Mouse (Mus musculus) layer of hippocampus, postnatal 25 days (tissue): ENCODE measurements at regions not wholly inside any gene's neighbourhood (a gene's known extent, or its start where the extent isn't known, plus 50 kb on each side); places are given as distances from the start of the nearest gene placed in this dataset.
"Not testable (repeated sequence)": the region's sequence is repeated elsewhere in the genome, so short reads cannot be mapped to it uniquely, and the experiment has no call there.

ENCODE experiments used
- DNase-seq, 2 experiments: peaks; one replicate each; pipeline ENCODE4 v3.0.0; 2022; ENCODE audit warnings: mixed read lengths in 2 of 2, low spot score in 1 of 2; ENCODE audit errors: extremely low spot score in 1 of 2

DNA sequence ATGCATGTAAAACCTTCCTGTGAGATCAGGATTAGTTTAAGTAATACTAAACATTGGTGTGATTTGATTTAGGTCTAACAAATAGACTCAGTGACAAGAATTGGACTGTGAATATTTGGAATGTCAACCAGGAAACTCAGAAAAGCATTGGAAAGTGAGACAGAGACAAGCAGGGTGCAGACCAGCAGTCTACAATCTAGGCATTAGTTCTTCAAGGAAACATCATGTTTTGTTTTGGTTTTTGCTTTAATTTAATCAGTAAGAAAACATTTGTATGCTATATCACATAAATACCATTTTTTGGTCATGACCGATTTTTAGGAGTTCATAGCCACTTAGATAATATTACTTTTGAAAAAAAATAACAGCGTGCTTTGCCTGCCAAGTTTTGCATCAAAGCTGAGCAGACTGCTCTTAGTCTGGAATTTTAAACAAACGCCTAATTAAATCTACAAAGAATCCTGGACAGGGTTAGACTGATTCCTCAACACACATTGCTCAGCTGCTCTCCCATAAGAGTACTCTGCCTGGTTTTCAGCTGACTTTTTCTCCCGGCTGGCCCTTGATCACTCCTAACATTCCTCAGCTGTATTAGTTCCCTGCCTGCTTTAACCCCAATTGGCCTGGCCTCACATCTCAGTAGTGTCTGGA, 396.5 kb upstream of the Kcnh7 start:
- DNase-seq: no peak

DNA sequence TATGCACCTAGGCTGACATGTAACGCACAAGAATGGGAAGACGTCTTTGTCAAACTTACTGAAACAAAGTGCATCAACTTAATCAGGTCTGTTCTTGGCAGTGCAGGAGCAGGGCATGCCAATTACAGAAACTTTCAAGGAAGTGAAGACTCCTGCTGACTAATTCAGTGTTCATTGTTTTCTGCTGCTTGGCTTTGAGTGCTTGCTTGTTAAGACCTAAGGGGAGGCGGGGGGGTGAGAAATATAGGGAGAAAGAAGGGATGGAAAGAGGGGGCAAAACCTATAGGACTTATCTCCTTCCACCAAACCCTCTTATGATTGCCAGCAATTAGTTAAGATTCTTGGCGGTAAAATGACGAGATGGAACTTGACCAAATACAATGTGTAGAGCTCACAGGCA, 391.1 kb upstream of the Kcnh7 start:
- DNase-seq: no peak

DNA sequence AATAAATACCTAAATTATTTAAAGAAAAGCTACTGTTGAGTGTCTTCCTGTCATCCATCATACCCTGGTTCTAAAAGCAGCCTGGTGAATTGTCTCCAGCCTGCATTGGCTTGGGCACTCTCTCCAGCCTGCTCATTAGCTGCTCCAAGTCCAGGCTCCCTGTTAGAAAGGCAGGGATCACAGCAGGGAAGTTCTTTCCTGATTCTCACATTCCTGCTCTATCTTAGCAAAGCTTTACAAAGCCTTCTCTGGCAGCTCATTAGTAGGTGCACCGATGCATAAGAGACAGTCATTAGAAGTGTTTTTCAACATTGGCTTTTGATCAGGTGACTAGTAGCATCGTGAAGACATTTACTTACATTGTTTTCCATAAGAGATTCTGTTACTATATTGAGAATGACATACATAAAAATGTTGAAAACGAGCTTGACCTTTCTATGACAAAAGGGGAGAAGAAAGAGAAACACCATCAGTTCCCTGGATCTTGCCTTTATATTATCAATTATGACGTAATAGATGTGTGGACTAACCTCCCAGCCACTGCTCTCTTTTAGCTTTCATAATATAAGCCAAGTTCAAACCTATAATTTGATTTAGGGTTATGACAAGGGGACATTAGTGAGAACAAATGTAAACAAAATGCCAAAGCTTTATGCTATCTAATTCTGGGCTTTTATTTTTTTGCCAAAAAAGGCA, 390.1 kb upstream of the Kcnh7 start:
- DNase-seq: no peak

DNA sequence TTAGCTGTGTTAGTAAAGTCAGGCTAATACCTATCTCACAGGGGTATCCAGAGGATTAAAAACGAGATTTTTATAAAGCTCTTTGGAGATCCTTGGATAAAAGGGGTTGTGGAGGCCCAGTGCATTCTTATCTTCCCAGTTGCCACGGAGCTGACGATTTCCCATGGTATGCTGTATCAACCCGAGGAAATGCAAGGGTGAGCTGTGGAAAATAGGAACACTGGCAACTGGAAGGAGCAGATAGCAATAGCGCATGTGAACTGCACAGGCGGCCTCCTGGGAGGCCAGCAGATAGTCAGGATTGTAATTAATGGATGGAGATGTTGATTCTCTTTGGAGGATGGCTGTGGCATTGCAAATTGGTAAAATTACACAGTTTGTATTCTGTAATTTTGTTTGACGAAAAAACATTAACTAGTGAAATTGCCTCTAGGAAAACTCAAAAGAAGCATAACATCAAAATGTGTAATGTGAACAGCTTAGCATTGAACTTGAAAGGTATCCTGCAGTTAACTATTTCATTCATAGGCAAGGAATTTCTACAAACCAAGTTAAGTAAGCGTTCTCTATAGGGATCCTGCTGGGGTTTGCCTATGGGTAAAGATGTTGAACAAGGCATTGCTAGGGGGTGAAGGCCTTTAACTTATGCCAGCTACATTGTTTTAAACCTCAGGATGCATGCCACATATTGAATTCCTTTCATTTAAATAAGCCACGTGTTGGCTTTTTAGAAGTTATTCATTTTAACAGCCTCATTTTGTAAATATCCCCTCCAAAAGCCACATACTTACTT, 389.1 kb upstream of the Kcnh7 start:
- DNase-seq: no peak

DNA sequence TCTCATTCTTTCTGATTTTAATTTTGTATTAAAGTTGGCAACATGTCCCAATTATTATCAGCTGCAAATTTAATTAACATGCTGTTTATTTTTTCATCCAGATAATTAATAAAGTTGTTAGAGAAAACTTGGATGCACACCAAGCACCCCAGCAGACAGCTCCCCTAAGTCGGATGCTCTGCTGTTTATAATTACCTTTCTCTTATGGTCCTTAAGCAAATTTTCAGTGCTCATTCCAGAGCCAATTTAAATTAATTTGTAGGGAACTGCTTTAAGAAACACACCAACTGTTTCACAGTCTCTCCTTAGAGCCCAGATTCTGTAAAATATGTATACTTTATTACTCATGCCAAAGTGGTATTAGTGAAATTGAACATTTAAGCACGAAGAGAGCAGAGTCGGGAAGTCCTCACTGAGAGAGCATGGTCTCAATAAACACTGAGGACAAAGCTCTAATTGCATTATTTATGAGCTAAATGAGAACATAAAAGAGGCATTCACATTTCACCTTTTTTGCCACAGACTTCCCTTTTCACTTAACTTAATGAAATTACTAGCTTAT, 372.9 kb upstream of the Kcnh7 start:
- no peak for DNase-seq

DNA sequence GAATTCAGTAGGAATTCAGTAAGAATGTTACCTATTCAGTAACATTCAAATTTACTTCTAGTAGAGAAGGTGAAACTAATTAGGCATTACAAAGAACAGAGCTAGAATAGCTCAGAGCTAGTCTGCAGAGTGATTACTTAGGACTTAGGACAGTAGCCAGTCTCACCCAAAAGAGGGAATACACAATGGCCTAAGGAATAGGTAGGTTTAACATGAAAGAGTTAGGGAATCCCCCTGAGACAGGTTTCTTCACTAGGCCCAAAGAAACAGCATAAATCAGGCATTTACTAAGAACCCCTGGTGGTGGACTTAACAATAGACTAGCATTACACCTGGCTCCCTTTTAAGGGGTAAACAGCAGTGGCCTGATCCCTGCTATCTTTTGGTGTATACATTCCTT, 357.7 kb upstream of the Kcnh7 start:
- not testable (repeated sequence) for DNase-seq

DNA sequence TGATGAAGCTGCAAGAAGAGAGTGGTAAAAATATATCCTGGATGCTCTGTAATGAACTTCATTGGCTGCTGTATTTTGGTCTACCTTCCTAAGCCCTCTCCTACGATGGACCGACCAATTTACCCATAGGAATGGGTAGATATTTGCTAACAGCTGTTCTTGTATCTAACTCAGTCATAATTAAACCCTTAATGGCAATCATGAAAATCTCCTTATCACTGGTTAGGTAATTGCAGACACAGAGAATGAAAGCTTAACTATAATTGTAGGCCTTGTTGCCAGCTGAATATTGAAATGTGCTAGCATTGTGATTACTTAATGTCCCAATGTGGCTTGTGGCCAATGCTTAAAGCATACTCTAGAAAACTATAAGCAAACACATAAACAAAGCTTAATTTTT, 334.4 kb upstream of the Kcnh7 start:
- no peak for DNase-seq

DNA sequence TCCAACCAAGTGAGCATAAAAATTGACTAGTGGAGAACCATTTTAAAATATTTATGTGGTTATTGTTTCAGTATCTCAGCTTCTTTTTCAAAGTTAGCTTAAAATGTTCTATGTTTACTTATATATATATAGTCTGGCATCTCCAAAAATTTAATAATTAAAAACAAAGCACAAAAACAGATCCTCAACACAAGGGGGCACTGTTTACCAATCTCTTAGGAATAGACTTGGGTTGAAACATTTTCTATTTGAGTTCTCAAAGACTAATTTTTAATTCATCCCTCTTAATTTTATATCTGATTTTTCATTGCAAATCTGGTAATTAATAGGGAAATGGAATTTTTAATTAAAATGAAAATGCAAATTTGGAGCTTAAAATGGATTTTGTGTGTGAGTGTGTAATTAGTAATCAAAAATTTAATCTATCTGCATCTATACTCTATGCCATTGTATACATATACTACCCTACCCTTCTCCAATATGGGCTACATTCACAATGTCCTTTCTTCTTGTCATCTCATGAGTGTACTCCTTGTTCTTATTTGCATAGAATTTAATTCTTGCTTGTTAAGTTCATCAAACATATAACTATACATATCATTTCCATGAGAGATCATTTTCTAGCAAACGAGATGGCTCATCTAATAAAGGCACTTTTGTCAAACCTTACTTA, 329.6 kb upstream of the Kcnh7 start:
- DNase-seq: no peak

DNA sequence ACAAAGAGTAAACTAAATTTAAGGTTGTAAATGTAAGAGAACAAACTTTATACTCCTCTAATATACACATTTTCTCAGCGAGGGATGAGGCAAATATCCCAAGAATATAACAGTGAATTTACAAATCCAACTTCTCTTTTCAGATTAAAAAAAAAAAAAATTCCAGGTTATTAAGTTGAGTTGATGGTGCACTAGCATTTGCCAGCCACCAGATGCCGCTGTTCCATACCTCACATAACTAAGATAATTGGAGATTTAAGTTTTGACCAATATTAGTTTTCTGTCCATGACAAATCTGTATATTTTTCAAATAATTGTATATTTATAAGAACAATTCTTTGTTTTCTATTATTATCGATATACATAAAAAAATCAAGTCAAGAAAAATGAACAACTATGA, 319.9 kb upstream of the Kcnh7 start:
- DNase-seq: peak in 1 of 2 experiments; percentile 56

DNA sequence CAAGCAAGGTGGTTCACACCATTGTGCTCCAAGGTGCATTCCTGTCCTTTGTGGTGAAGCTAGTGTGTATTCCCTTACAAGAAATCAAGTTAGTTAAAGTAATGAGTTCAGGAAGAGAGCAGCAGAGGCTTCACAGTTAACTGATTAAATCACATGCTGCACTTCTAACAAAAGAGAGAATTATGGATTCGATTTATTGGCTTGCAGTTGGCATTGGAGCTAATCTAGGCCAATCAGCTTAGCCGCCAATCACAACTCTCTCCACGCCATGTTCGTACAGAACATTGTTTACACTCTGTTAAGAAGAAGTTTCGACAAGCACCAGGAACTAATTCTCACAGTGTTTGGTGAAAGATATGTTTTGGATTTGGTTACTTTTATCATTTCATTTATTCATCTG, 292.3 kb upstream of the Kcnh7 start:
- no peak for DNase-seq

DNA sequence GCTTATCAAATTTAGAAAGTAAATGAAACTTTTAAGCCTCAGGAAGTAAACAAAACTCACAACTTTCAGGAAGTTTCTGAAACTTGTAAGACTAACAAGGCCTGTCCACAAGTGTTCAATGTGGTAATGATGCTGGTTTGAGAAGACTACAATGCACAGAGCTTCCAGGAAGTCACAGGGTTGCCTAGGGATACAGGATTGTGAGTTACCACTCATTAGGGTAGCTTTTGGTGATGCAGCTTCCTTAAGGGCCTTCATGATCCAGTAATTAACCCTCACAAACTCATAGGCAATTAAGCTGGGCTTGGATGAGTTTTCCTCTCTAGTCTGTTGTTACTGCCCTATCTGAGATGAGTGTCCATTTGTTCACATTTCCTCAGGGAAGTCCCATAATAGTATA, 291.2 kb upstream of the Kcnh7 start:
- no peak for DNase-seq

DNA sequence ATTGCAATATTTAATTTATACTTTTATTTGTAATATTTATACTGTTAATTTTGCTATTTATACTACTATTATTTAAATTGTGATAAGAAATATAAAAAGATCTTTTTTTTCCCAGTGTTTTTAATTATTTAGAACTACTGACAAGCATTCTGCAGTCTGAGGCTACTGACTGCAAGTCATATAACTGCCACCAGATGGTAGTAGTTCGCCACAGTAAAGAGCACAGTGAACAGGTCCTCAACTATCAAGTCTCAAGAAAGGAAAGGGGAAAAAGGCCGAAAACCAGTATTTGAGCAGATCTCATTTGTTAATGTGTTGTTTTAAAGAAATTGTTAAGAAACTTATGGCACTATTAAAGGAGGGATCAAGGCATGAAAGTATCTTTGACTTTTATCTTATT, 289.6 kb upstream of the Kcnh7 start:
- DNase-seq: peak in 1 of 2 experiments; percentile 46

DNA sequence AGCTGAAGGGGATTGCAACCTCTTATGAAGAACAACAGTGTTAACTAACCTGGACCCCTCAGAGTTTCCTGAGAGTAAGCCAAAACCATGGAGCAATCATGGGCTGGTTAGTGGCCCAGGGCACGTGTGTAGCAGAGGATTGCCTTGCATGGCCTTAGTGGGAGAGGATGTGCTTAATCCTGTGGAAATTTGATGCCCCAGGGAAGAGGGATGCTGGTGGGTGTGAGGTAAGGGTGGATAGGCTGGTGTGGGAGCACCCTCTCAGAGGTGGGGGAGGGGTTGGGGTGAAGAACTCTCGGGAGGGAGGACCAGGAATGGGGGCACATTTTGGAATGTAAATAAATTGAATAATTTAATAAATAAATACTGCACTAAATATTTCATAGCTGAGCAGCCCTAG, 288.2 kb upstream of the Kcnh7 start:
- no peak for DNase-seq

DNA sequence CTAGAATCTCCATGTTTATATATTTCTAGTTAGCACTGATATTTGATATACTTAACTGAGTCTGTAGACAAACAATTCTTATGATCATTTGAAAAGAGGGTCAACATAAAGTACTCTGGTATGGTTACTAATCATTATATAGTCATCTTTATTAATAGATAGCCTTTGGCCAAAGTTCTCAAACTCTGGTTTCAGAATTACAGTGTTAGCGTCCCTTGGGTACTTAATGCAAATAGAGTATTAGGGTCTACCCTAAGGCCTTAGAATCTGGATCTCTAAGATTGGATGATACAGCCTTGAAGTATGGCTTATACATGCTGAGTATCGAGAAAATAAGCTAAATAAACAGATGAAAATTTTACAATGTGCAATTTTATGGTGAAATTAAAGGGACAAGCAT, 275.0 kb upstream of the Kcnh7 start:
- no peak for DNase-seq

DNA sequence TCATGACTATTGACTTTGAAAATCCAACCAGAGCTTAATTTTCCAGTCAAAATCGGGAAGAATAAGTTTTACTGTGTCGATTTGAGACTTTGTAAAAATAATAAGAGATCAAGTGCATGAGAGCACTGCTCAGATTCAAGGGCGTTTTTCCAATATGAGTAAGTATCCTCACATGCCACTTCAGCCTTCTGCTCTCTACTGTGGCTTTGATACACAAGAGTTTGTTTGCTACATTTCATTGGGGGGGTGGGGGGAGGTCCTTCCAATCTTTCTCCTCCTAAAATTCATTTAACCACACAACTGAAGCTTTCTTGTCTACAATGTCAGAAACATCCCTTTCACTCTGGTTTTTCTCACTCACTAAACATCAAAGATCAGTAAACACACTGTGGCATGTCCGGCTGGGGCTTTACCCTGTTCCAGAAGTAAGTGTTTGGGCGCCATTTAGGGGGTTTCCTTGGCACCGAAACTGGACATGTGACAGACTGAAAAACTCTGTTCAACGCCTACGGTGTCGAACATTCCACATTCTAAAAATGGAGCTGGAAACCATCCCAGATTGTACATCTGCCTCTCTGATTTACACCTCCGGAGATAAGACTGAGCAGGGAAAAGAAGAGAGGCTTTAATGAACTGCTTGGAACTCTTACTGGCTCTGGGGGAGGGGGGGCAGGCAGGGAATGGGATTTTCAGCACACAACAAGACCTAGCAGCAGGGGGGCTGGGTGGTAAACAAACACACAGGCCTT, 270.4 kb upstream of the Kcnh7 start:
- DNase-seq: peak in 1 of 2 experiments; percentile 7

DNA sequence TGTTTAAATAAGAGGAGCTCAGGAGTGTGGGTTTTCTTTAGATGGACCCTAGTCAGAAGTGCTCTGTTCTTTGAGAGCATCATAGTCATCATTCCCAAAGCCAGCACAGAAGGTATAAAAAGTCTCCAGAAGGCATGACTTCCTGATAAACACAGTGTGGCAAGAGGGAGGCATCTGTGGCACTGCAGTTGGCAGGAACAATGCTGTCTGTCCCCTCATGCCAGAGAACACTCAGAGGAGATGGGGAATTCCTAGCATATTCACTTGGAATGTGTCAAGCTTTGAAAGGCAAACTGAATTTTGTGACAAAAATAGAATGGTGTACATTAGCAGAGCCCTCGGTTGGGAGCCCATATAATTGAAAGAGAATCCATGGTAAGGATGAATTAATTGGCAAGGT, 268.8 kb upstream of the Kcnh7 start:
- DNase-seq: peak; percentile 9 to 16

DNA sequence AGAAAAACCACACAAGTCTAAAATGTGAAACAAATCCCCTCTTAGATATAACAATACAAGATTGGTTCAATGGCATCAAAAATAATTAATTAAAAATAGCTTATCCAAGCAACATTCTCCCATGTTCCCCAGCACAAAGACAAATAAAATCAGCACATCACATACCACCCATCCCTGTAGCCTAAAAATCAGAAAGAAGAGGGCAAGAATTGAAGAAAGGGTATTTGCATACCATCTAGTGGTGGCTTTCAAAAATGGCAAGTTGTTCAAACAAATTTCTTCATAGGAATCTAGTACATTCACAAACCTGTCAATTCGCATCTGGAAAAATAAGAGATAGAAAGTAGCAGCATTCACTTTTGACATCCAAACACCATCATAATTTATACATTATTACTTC, 268.1 kb upstream of the Kcnh7 start:
- DNase-seq: no peak

DNA sequence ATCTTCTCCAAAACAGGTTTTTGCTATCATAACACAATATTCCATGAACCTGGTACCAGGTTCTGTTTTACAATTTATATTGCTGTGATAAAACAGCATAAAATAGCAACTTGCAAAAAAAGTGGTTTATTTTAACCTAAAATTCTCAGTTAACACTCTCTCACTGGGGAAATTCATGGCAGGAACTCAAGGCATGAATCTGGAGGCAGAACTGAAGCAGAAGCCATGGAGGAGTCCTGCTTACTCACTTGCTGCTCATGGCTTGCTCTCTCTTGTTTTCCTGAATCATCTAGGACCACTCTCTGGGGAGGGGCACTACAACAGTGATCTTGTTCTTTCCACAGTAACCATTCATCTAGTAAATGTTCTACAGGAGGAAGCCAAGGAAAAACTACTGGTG, 250.2 kb upstream of the Kcnh7 start:
- no peak for DNase-seq

DNA sequence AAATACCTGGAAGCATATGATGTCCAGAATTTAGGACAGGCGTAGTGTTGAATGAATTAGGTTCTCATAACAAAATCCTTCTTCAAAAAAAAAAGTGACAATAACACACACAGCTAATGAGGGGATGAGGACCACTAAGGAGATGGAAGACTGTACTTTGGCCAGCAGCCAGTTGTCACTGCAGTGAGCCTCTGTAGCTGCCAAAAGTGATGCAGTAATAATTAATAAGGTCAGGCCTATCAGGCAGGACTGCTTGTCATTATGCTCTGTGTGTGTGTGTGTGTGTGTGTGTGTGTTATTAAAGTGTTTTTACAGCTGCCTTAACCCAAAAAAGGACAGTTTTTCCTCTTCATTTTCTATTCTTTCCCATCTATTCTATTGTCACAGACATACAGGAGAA, 221.3 kb upstream of the Kcnh7 start:
- no peak for DNase-seq
